Mouse (Mus musculus): Measurements from ENCODE around the gene Dner.
"Not testable (repeated sequence)": the region's sequence is repeated elsewhere in the genome, so short reads cannot be mapped to it uniquely, and the experiment has no call there.

Dner gene

GRCm38 (mm10) chr1:84399118-84399517 lies 296.9 kb downstream of the Dner start:
- no peak for DNase-seq (ENCODE audit: low read depth, low spot score)

- no peak for DNase-seq (ENCODE audit: low read depth, low spot score)
These were observed 299.2 kb downstream of the Dner start for GRCm38 (mm10) chr1:84396787-84397186.

GRCm38 (mm10) chr1:84395928-84396327 lies 300.1 kb downstream of the Dner start:
- no peak for DNase-seq (ENCODE audit: low read depth, low spot score)

- peak; percentile 60 for DNase-seq (ENCODE audit: low read depth, low spot score)
These were observed 305.1 kb downstream of the Dner start for GRCm38 (mm10) chr1:84390961-84391360.

GRCm38 (mm10) chr1:84387616-84388015 lies 308.4 kb downstream of the Dner start:
- DNase-seq (ENCODE audit: low read depth, low spot score): peak; percentile 60

GRCm38 (mm10) chr1:84386481-84387146 lies 309.4 kb downstream of the Dner start:
- DNase-seq (ENCODE audit: low read depth, low spot score): peak; percentile 41

- no peak for DNase-seq (ENCODE audit: low read depth, low spot score)
These were observed 313.3 kb downstream of the Dner start for GRCm38 (mm10) chr1:84382709-84383108.

- DNase-seq (ENCODE audit: low read depth, low spot score): no peak
These were observed 314.0 kb downstream of the Dner start for GRCm38 (mm10) chr1:84382064-84382463.

GRCm38 (mm10) chr1:84380895-84381294 lies 315.1 kb downstream of the Dner start:
- no peak for DNase-seq (ENCODE audit: low read depth, low spot score)

GRCm38 (mm10) chr1:84367733-84368132 lies 328.3 kb downstream of the Dner start:
- DNase-seq (ENCODE audit: low read depth, low spot score): no peak

- no peak for DNase-seq (ENCODE audit: low read depth, low spot score)
These were observed 329.5 kb downstream of the Dner start for GRCm38 (mm10) chr1:84366553-84366952.

GRCm38 (mm10) chr1:84363967-84364366 lies 332.1 kb downstream of the Dner start, which contains the start of gene Pid1:
Gene Pid1 (minus strand): TSS chr1:84364180.
- no peak for DNase-seq (ENCODE audit: low read depth, low spot score)

GRCm38 (mm10) chr1:84362709-84363617 lies 333.1 kb downstream of the Dner start:
- DNase-seq (ENCODE audit: low read depth, low spot score): peak; percentile 20

GRCm38 (mm10) chr1:84362209-84362608 lies 333.8 kb downstream of the Dner start:
- no peak for DNase-seq (ENCODE audit: low read depth, low spot score)

GRCm38 (mm10) chr1:84361389-84361788 lies 334.6 kb downstream of the Dner start:
- no peak for DNase-seq (ENCODE audit: low read depth, low spot score)

GRCm38 (mm10) chr1:84359611-84360500 lies 336.2 kb downstream of the Dner start:
- DNase-seq (ENCODE audit: low read depth, low spot score): peak; percentile 98

GRCm38 (mm10) chr1:84357216-84357615 lies 338.8 kb downstream of the Dner start:
- DNase-seq (ENCODE audit: low read depth, low spot score): no peak

- no peak for DNase-seq (ENCODE audit: low read depth, low spot score)
These were observed 345.8 kb downstream of the Dner start for GRCm38 (mm10) chr1:84350262-84350661.

GRCm38 (mm10) chr1:84347796-84348476 lies 348.1 kb downstream of the Dner start:
- no peak for DNase-seq (ENCODE audit: low read depth, low spot score)

- not testable (repeated sequence) for DNase-seq (ENCODE audit: low read depth, low spot score)
These were observed 363.2 kb downstream of the Dner start for GRCm38 (mm10) chr1:84332797-84333196.

GRCm38 (mm10) chr1:84331861-84332260 lies 364.2 kb downstream of the Dner start:
- not testable (repeated sequence) for DNase-seq (ENCODE audit: low read depth, low spot score)
